Mouse (Mus musculus): ENCODE data around the gene Mrpl43.

- TF ChIP-seq CTCF (conservative IDR thresholded peaks at IDR 0.05; ENCODE audit: insufficient read depth, insufficient read length, low read depth, low read length) (no peak), POLR2A (IDR thresholded peaks at IDR 0.05; ENCODE audit: low read depth, low read length) (no peak)
Measured at GRCm38 (mm10) chr19:44999647-45000046, 6.6 kb downstream of the Mrpl43 start.
